Mouse (Mus musculus) intestine, embryonic 16.5 days (tissue): ENCODE data around the gene Gucy2c. TPM values are rescaled to one million over a fixed set of nuclear protein-coding genes. Genes with fewer than 3 reads are reported as not detected.

Experiments
- ATAC-seq: fragments of 200-750 bp; cut with Nextera tagmentation; 2 replicates; pipeline ENCODE4 v1.8.0; 2017; ENCODE audit warnings: moderate TSS enrichment, moderate library complexity
- H3K27ac ChIP-seq: fragments of 300-500 bp; sonication (generic); 2 replicates; pipeline ENCODE4 v1.5.1; 2014; ENCODE audit warnings: mild to moderate bottlenecking, low read length
- H3K27me3 ChIP-seq: fragments of 300-500 bp; sonication (generic); replicated peaks from 2 replicates; pipeline ENCODE4 v1.6.1; 2014; ENCODE audit warnings: low read length, control low read depth, mixed read lengths; ENCODE audit not compliant: control insufficient read depth, insufficient read depth
- H3K36me3 ChIP-seq: fragments of 300-500 bp; sonication (generic); 2 replicates; pipeline ENCODE4 v1.6.1; 2014; ENCODE audit warnings: low read length, control low read depth; ENCODE audit not compliant: control insufficient read depth, insufficient read depth
- H3K4me1 ChIP-seq: fragments of 300-500 bp; sonication (generic); 2 replicates; pipeline ENCODE4 v1.6.1; 2014; ENCODE audit warnings: low read length, control low read depth, mixed read lengths; ENCODE audit not compliant: control insufficient read depth, insufficient read depth
- H3K4me2 ChIP-seq: fragments of 300-500 bp; sonication (generic); 2 replicates; pipeline ENCODE4 v1.6.1; 2014; ENCODE audit warnings: low read depth, low read length, control low read depth
- H3K4me3 ChIP-seq: fragments of 300-500 bp; sonication (generic); 2 replicates; pipeline ENCODE4 v1.5.1; 2014; ENCODE audit warnings: mild to moderate bottlenecking, low read length
- H3K9ac ChIP-seq: fragments of 300-500 bp; sonication (generic); 2 replicates; pipeline ENCODE4 v1.6.1; 2014; ENCODE audit warnings: low read depth, low read length
- H3K9me3 ChIP-seq: fragments of 300-500 bp; sonication (generic); 2 replicates; pipeline ENCODE4 v1.6.1; 2016; ENCODE audit warnings: low read length, control low read depth; ENCODE audit not compliant: control insufficient read depth
- WGBS: fragments of 180-500 bp; shearing (Covaris S2); extraction: QIAGEN DNeasy Blood & Tissue Kit; methylation state at CpG from one replicate; pipeline ENCODE4 v1.1.7; 2014; 5-methylcytosine and 5-hydroxymethylcytosine counted together
- polyA plus RNA-seq: library from polyadenylated mRNA; unstranded; fragments of >200 nt; fragmentation: Nextera tagmentation; extraction: Ambion mirVana; gene quantifications from 2 replicates; pipeline ENCODE4 v1.2.1, GENCODE M21; 2015

Gucy2c gene
- polyA plus RNA-seq: 91.5 and 109 TPM in 2 replicates

DNA sequence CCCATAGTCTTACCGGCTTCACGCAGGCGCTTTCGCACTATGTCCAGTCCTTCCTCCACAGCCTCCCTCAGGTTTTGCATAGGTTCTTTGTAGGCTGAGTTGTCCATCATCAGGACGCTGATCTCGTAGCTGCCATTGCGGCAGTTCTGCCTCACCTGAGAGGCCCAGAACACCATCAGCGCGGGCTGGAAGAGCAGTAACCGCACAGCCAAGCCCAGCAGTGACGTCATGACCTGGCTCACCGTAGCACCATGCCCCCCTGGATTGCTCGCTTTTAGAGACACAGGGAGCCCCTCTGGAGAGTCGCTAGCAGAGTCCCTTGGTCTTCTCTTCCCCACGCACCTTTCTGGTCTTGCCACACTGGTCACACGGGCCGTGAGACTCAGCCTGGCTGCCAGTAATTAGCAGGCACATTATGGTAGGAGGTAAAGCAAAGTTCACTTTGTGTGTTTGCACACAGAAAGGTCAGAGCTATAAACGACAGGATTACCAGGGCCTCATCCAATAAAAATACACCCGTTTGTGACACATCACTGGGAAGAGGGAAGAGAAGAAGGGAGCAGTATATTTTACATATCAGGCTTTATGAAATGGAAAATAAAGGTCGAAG is at the start of gene Gucy2c:
Gucy2c (minus strand) TSS at position 389 of the 610 bp plus-strand sequence.
- Histone ChIP-seq H3K4me3 (peak within 1 kb of the TSS; percentile 54), H3K9me3 (no peaks in the 10 kb centered on the region), H3K27ac (peak within 1 kb of the TSS; percentile 94), H3K36me3 (no peaks in the 10 kb centered on the region), H3K4me2 (peak within 1 kb of the TSS; percentile 44), H3K4me1 (0 out of 2 replicates have a peak, but pooled peaks cover 4% of the 10 kb centered on the region), H3K27me3 (no peaks in the 10 kb centered on the region), H3K9ac (peak within 1 kb of the TSS; percentile 69)
- 52% methylated on average over 20 of the region's 20 CpGs for WGBS
- ATAC-seq: peak; percentile 93

DNA sequence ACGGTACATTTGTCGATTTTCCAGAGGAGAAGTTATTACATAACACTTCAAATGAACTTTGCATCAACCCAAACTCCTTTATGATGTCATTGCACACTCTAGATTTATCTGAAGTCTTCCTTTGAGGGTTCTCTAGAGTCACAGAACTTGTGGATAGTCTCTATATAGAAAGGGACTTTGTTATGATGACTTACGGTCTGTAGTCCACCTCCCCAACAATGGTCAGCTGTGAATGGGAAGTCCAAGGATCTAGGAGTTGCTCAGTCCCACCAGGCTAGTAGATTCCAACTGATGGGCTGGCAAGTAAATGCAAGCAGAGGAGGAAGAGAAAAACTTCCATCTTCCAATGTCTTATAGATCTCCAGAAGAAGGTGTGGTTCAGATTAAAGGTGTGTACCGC is 47.1 kb upstream of the Gucy2c start:
- Histone ChIP-seq H3K36me3 (no peaks in the 10 kb centered on the region), H3K27me3 (no peaks in the 10 kb centered on the region), H3K4me3 (peak overlapping the region; percentile 52), H3K9ac (peak overlapping the region; percentile 62), H3K27ac (no peak overlapping the region), H3K4me1 (peaks cover 3% of the 10 kb centered on the region; the same call in 1 of the 2 replicates), H3K9me3 (no peaks in the 10 kb centered on the region), H3K4me2 (peak overlapping the region; percentile 47)
- 0 out of 2 replicates have a peak, but pooled peaks have one; percentile 12 for ATAC-seq
- WGBS: 32% methylated on average over 4 of the region's 4 CpGs

DNA sequence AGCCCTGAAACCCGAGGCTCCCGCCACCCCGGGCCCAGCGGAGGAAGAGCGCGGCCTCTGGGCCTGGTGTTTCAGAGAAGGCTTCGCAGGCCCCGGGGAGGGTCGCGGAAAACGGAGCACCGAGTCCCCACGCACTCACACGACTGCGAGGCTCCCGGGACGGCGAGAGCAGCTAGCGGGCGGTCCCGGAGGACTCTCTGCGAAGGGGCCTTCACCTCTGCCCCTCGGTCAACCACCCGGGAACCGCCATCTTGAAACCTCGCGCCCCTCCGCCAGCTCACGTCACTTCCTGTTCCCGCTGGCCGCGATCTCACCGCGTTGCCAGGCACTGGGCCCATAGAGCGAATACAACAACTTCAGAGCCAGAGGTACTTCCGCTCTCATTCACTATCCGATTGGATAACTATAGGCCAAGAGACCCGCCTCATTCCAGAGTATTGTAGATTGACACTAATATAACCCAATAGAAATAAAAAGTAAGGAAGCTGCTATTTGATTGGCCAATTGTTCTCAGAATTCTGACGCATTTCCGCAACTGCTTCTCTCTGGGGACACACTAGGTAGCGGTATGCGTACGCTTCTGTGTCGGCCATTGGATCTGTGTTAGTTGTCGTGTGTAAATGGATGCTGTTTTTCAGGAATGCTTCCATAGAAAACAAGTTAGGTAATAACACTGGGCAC is 46.5 kb upstream of the Gucy2c start, which contains the start of gene Wbp11:
Wbp11 (minus strand) TSS at position 353 of the 681 bp plus-strand sequence.
- H3K9me3 ChIP-seq: no peaks in the 10 kb centered on the region
- peak; percentile 100 for ATAC-seq
- no peaks in the 10 kb centered on the region; the same call in 1 of the 2 replicates for H3K36me3 ChIP-seq
- peaks cover 3% of the 10 kb centered on the region; the same call in 1 of the 2 replicates for H3K4me1 ChIP-seq
- H3K27ac ChIP-seq: peak within 1 kb of the TSS; percentile 59; the same call in 1 of the 2 replicates
- H3K4me3 ChIP-seq: peak within 1 kb of the TSS; percentile 100
- peak within 1 kb of the TSS; percentile 81 for H3K4me2 ChIP-seq
- H3K27me3 ChIP-seq: no peaks in the 10 kb centered on the region
- H3K9ac ChIP-seq: peak within 1 kb of the TSS; percentile 100
- under 1% methylated on average over 45 of the region's 45 CpGs for WGBS

DNA sequence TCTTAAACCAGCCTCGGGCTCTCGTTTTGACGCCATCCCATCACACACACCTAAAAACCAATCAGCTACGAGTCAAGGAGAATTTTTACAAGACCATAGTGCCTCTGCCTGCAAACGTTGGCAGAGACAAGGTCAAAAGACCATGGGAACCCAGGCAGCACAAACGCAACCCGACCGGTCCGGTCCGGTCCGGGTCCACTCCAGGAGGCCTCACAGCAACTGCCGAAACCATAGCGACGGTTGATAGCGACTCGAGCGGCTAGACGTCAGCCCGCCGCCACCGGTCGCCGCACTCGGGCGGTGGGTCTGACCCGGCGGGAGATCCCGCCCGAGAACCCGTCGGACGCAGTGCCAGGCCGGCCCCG is 45.9 kb upstream of the Gucy2c start, which contains the start of gene BC049715:
BC049715 (plus strand) TSS at position 111 of the 365 bp plus-strand sequence.
- under 1% methylated on average over 34 of the region's 34 CpGs for WGBS
- Histone ChIP-seq H3K27ac (peak within 1 kb of the TSS; percentile 59; the same call in 1 of the 2 replicates), H3K36me3 (peaks cover under 1% of the 10 kb centered on the region; the same call in 1 of the 2 replicates), H3K4me3 (peak within 1 kb of the TSS; percentile 100), H3K4me2 (peak within 1 kb of the TSS; percentile 81), H3K4me1 (peaks cover 3% of the 10 kb centered on the region; the same call in 1 of the 2 replicates), H3K27me3 (no peaks in the 10 kb centered on the region), H3K9ac (peak within 1 kb of the TSS; percentile 100), H3K9me3 (no peaks in the 10 kb centered on the region)
- ATAC-seq: no peak

DNA sequence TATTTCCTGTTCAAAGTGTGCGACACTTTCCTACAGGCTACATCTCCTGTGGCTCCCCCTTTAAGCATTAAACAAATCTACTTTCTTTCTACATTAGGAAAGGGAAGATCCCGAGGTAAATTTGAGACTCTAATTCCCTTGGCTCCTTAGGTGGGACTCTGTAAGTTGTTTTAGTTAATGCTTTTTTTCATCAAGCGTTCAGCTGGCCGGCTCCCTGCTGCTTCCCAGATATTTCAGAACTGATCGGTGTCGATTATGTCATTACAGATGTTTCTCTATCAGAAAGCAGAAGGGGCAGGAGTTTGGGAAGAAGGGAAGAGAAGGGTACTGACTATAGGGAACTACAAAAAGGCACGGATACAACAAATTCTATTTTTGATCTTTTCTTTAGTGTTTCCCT is 45.6 kb upstream of the Gucy2c start:
- H3K9ac ChIP-seq: peak overlapping the region; percentile 100
- WGBS: 16% methylated on average over 7 of the region's 7 CpGs
- H3K9me3 ChIP-seq: no peaks in the 10 kb centered on the region
- peaks cover 3% of the 10 kb centered on the region; the same call in 1 of the 2 replicates for H3K36me3 ChIP-seq
- ATAC-seq: no peak
- H3K4me3 ChIP-seq: peak overlapping the region; percentile 100
- H3K4me1 ChIP-seq: peaks cover 3% of the 10 kb centered on the region; the same call in 1 of the 2 replicates
- H3K4me2 ChIP-seq: peak overlapping the region; percentile 81
- no peaks in the 10 kb centered on the region for H3K27me3 ChIP-seq
- H3K27ac ChIP-seq: no peak overlapping the region

DNA sequence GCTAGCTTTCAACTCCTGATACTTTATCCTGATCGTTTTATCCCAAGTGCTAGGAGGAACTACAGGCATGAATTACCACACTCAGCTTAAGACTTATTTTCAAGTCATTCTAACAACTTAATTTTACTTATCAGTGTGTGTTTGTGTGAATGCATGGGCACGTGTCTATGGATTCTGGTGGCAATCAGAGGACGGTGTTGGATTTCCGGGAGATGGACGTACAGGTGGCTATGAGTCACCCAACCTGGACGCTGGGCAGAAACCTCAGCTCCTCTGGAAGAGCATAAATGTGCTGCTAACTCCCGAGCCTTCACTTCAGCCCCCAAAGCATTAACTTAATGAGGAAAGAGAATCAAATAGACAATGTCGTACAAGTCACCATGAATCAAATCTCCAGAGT is 43.4 kb upstream of the Gucy2c start:
- Histone ChIP-seq H3K36me3 (peaks cover 21% of the 10 kb centered on the region), H3K9ac (no peak overlapping the region), H3K4me2 (no peak overlapping the region), H3K27ac (no peak overlapping the region), H3K9me3 (no peaks in the 10 kb centered on the region), H3K4me1 (peaks cover 3% of the 10 kb centered on the region; the same call in 1 of the 2 replicates), H3K27me3 (no peaks in the 10 kb centered on the region), H3K4me3 (no peak overlapping the region)
- WGBS: 93% methylated on average over 8 of the region's 8 CpGs
- ATAC-seq: no peak

DNA sequence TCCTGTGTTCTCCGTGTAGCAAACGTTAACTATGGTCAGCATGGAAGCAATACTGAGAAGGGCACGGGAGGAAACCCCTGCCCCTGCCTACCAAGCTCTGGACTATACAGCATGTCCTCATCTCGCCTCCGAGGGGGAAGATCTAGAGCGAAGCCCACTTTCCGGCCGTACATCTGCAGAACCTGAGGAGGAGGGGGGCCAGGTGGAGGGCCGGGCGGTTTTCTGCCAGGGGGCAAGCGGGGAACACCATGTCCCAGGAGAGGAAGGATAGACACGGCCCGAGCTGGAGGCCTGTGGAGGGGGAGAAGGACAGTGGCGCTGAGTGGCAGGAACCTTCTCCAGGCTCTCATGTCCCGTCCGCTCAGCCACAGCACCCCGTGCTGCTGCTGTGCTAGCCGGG is 39.5 kb upstream of the Gucy2c start:
- Histone ChIP-seq H3K9ac (no peak overlapping the region), H3K4me3 (no peak overlapping the region), H3K36me3 (peaks cover 41% of the 10 kb centered on the region), H3K4me2 (no peak overlapping the region), H3K9me3 (no peaks in the 10 kb centered on the region), H3K27ac (no peak overlapping the region), H3K4me1 (no peaks in the 10 kb centered on the region), H3K27me3 (no peaks in the 10 kb centered on the region)
- no peak for ATAC-seq
- WGBS: 95% methylated on average over 18 of the region's 18 CpGs

DNA sequence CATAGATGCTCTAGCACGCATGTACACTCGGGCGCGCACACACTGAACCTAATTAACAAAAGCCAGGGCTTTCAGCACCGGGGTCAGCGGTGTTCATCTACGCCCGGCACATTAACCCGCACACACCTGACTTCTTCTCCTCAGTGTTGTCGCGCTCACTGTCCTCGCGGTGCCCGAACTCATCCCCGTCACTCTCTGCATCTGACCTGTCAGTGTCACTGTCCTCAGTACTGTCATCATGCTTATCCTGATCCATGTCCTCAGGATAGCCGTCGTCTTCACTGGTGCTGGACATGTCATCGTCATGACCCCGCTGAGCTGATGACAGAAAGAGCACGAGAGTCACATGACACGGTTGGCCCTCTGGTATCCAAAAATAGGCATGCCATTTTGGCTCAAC is 38.8 kb upstream of the Gucy2c start:
- ATAC-seq: no peak
- 94% methylated on average over 21 of the region's 21 CpGs for WGBS

DNA sequence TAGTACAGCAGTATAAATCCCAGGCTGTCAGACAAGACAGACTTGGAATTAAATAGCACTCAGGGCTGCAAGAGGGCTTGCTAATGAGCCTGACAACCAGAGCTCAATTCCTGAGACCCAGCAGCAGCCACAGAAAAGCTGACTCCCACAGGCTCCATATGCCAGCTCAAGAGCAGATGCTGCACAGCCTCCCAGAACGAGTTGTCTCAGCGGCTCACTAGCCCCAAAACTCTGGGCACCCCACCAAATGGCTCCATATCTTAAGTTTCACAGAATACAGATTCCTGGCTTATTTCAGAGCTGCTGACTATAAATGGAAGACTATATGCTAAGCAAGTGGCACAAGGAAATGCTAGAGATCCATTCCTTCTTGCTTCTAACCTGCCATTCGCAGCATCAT is 36.0 kb upstream of the Gucy2c start:
- H3K9me3 ChIP-seq: no peaks in the 10 kb centered on the region
- H3K27ac ChIP-seq: no peak overlapping the region
- 0 out of 2 replicates have a peak, but pooled peaks cover 4% of the 10 kb centered on the region for H3K4me1 ChIP-seq
- H3K27me3 ChIP-seq: no peaks in the 10 kb centered on the region
- peaks cover 56% of the 10 kb centered on the region for H3K36me3 ChIP-seq
- no peak for ATAC-seq
- H3K9ac ChIP-seq: no peak overlapping the region
- H3K4me2 ChIP-seq: no peak overlapping the region
- H3K4me3 ChIP-seq: no peak overlapping the region
- 92% methylated on average over 3 of the region's 3 CpGs for WGBS

More for the DNA sequence above, 38.8 kb upstream of the Gucy2c start:
- Histone ChIP-seq H3K4me2 (no peak overlapping the region), H3K27me3 (no peaks in the 10 kb centered on the region), H3K9ac (no peak overlapping the region), H3K9me3 (no peaks in the 10 kb centered on the region), H3K27ac (no peak overlapping the region), H3K4me3 (no peak overlapping the region), H3K4me1 (no peaks in the 10 kb centered on the region), H3K36me3 (peaks cover 48% of the 10 kb centered on the region)
